Mouse (Mus musculus): Measurements from ENCODE around the gene Kcnn1. TPM values are rescaled to one million over a fixed set of nuclear protein-coding genes. Genes with fewer than 3 reads are reported as not detected.

Kcnn1 gene
- polyA plus RNA-seq, 1 experiment from 2014 or later, result 26.9 TPM

DNA sequence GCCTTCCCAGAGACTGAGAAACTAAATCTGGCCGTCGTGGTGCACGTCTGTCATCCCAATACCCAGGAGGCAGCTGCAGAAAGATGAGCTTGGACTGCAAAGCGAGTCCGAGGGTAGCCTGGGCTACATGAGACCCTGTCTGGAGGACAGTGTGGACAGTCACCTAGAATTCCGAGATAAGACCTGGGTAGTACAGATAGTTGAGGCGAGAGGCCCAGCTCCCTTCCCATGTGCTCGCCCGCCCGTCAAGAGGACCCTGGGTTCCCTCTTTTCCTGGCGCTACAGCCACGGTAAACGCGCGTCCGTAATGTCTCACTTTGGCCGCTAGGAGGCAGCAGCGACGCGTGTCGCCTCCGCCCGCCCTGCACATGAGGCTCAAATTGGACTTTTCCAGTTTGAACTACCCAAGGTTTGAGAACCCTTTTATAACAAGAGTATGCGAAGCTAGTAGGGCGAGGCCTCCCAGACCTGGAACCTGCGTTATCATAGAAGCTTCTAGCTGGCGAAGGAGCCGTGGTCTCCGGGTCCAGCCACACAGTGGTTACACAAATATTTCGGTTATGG lies 41.6 kb downstream of the Kcnn1 start:
- H3K27me3 ChIP-seq, result peaks cover 50% of the 10 kb centered on the region
- peak; percentile 43 for ATAC-seq
- WGBS, result 14% methylated on average over 30 of the region's 30 CpGs

DNA sequence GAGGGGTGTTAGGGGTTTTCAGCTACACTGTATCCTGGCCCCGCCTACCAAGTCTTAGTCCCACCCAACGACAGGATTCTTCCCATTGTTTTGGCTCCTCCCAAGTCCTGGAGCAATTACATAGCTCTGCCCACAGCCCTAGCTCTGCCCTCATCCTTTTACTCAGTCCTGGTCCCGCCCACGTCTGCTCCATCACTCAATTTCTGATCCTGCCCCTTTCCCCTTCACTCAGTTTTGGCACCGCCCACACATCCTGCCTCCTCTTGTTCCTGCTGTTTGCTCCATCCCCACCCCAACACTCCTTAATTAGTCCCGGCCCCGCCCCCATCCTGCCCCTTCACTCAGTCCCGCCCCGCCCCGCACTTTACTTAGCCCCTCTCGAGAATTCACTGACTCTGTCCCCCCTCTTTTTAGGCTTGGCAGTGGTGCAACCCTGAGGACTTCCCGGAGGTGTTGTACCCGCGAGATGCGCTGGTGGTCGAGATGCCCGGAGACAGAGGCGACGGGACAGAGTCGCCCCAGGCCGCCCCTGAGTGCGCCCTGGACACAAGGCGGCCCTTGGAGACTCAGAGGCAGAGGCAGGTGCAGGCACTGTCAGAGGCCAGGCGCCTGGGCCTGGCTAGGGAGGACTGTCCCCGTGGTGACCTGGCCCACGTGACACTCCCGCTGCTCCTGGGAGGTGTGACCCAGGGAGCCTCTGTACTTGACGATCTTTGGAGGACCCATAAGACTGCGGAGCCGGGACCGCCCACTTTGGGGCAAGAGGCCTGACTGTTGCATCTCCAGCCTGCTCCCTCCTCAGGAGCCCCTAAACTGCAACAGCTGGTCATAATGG lies 42.7 kb downstream of the Kcnn1 start:
- Histone ChIP-seq H3K4me2 (replicated peaks) (no peak overlapping the region), H3K4me3 (replicated peaks) (no peak overlapping the region), H3K27ac (no peak overlapping the region), H3K36me3 (no peaks in the 10 kb centered on the region), H3K4me1 (replicated peaks) (0 out of 2 replicates have a peak, but pooled peaks cover 6% of the 10 kb centered on the region), H3K9ac (replicated peaks) (no peak overlapping the region), H3K27me3 (peaks cover 62% of the 10 kb centered on the region), H3K9me3 (peaks cover 8% of the 10 kb centered on the region; the same call in 1 of the 2 replicates)
- peak; percentile 43 for ATAC-seq
- 4% methylated on average over 31 of the region's 31 CpGs for WGBS

More for the DNA sequence above, 41.6 kb downstream of the Kcnn1 start:
- Histone ChIP-seq H3K4me1 (replicated peaks) (0 out of 2 replicates have a peak, but pooled peaks cover 6% of the 10 kb centered on the region), H3K36me3 (no peaks in the 10 kb centered on the region), H3K4me2 (replicated peaks) (no peak overlapping the region), H3K9me3 (peaks cover 8% of the 10 kb centered on the region; the same call in 1 of the 2 replicates), H3K27ac (no peak overlapping the region), H3K4me3 (replicated peaks) (no peak overlapping the region), H3K9ac (replicated peaks) (no peak overlapping the region)

DNA sequence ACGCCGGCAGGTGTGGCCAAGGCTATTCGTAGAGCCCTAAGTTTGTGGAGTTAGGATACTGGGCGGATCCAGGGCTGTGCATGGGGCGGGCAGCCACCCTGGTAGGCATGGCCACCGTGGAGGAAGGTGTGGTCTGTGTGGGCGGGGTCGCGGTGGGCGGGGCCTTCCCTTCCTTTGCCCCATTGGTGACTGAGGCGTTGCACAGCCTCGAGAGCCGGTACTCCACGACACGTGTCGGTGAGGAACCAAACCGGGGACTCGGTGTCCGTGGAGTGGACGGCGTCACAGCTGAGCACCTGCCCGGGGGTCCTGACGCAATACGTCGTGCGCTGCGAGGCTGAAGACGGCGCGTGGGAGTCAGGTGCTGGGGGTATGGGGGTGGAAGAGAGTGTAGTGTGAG lies 46.4 kb downstream of the Kcnn1 start:
- H3K4me3 ChIP-seq (replicated peaks), result peak overlapping the region; percentile 11; the same call in 1 of the 2 replicates
- peaks cover 8% of the 10 kb centered on the region; the same call in 1 of the 2 replicates for H3K9me3 ChIP-seq
- H3K4me2 ChIP-seq (replicated peaks), result peak overlapping the region; percentile 32
- ATAC-seq, result 0 out of 2 replicates have a peak, but pooled peaks have one; percentile 28
- no peaks in the 10 kb centered on the region for H3K36me3 ChIP-seq
- 8% methylated on average over 30 of the region's 30 CpGs for WGBS
- peaks cover 63% of the 10 kb centered on the region for H3K27me3 ChIP-seq
- no peak overlapping the region for H3K27ac ChIP-seq
- no peak overlapping the region for H3K9ac ChIP-seq (replicated peaks)
- H3K4me1 ChIP-seq (replicated peaks), result 0 out of 2 replicates have a peak, but pooled peaks cover 6% of the 10 kb centered on the region

- no peak for ATAC-seq
- H3K4me2 ChIP-seq (replicated peaks), result no peak overlapping the region
- no peak overlapping the region for H3K9ac ChIP-seq (replicated peaks)
- no peak overlapping the region for H3K4me3 ChIP-seq (replicated peaks)
- H3K27ac ChIP-seq, result no peak overlapping the region
- 64% methylated on average over 4 of the region's 4 CpGs for WGBS
- 0 out of 2 replicates have a peak, but pooled peaks cover 4% of the 10 kb centered on the region for H3K4me1 ChIP-seq (replicated peaks)
- no peaks in the 10 kb centered on the region for H3K36me3 ChIP-seq
- peaks cover 30% of the 10 kb centered on the region for H3K27me3 ChIP-seq
- H3K9me3 ChIP-seq, result no peaks in the 10 kb centered on the region
Measured at GRCm38 (mm10) chr8:70812885-70813284, 50.2 kb downstream of the Kcnn1 start.

GRCm38 (mm10) chr8:70812055-70812454 lies 51.0 kb downstream of the Kcnn1 start:
- no peak overlapping the region for H3K27ac ChIP-seq
- H3K4me2 ChIP-seq (replicated peaks), result no peak overlapping the region
- no peaks in the 10 kb centered on the region for H3K36me3 ChIP-seq
- H3K27me3 ChIP-seq, result peaks cover 29% of the 10 kb centered on the region
- H3K9me3 ChIP-seq, result no peaks in the 10 kb centered on the region
- no peak overlapping the region for H3K9ac ChIP-seq (replicated peaks)
- 0 out of 2 replicates have a peak, but pooled peaks cover 4% of the 10 kb centered on the region for H3K4me1 ChIP-seq (replicated peaks)
- no peak for ATAC-seq
- WGBS, result 40% methylated on average over 4 of the region's 4 CpGs
- no peak overlapping the region for H3K4me3 ChIP-seq (replicated peaks)

DNA sequence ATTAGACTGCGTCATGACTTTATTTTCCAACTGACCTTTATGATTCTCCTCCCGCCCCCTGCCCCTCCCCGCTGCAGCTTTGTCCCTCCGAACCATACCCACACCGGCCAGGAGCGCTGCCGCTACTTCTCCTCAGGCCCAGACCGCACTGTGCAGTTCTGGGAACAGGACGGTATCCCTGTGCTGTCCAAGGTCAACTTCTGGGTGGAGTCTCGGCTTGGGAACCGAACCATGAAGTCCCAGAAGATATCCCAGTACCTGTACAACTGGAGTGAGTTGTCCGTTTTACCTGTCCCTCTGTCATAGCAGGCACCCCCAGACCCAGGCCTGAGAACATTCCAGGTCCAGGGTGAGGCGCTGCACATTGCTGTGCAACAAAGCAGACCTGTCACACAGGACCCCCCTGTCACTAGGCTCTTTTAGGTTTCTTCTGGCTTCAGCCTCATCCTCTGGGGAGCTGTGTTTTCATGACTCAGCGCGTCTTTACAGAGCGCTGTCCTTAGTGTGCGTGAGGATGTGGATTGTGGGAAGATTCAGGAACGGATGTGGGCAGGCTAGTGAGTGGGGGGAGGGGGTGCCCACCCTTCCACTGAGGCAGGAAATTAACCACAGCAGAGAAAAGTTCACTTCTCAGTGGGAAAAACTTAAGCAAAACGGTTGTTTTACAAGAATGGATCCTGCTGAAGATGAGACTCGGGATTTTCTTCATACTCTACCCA lies 51.9 kb downstream of the Kcnn1 start:
- 76% methylated on average over 20 of the region's 20 CpGs for WGBS
- Histone ChIP-seq H3K27ac (no peak overlapping the region), H3K4me3 (replicated peaks) (no peak overlapping the region), H3K9ac (replicated peaks) (no peak overlapping the region), H3K9me3 (no peaks in the 10 kb centered on the region), H3K36me3 (no peaks in the 10 kb centered on the region), H3K27me3 (peaks cover 29% of the 10 kb centered on the region), H3K4me1 (replicated peaks) (no peaks in the 10 kb centered on the region), H3K4me2 (replicated peaks) (no peak overlapping the region)
- ATAC-seq, result no peak

DNA sequence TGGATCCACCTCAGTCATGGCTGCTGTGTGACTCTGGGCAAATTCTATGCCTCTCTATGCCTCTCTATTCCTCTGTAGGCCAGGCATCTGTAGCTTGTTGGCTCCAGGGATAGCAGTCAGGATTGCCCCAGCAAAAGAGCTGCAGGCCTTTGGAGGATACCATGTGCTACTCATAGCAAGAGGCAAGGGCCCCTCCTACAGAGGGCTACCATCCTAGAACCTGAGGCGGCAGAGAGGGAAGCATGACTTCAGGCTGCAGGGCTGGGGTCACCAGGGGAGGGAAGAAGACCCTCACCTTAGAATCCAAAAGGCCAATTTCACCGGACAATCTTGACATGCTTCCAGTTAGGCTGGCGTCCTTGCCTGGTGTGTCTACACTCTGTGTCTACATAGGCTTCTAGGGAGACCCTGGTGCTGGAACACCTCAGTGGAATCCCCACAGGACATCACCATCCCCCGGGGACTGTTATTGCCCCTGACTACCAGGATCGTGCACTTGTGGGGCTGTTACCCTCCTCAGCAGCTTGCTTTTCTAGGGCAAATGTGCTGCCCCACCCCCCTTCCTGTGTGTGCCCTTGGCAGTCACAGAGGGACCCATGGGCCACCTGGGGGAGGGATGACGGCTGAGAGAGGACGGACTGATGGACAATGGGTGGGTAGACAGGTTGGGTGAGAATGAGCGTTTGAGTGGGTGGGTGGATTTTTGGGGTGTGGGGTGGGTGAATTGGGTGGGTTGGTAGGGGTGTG lies 53.9 kb downstream of the Kcnn1 start:
- ATAC-seq, result no peak
- H3K4me2 ChIP-seq (replicated peaks), result no peak overlapping the region
- H3K27ac ChIP-seq, result no peak overlapping the region
- no peak overlapping the region for H3K4me3 ChIP-seq (replicated peaks)
- H3K36me3 ChIP-seq, result no peaks in the 10 kb centered on the region
- 86% methylated on average over 8 of the region's 8 CpGs for WGBS
- no peak overlapping the region for H3K9ac ChIP-seq (replicated peaks)
- H3K4me1 ChIP-seq (replicated peaks), result peaks cover 8% of the 10 kb centered on the region
- no peaks in the 10 kb centered on the region for H3K9me3 ChIP-seq
- peaks cover 34% of the 10 kb centered on the region for H3K27me3 ChIP-seq

DNA sequence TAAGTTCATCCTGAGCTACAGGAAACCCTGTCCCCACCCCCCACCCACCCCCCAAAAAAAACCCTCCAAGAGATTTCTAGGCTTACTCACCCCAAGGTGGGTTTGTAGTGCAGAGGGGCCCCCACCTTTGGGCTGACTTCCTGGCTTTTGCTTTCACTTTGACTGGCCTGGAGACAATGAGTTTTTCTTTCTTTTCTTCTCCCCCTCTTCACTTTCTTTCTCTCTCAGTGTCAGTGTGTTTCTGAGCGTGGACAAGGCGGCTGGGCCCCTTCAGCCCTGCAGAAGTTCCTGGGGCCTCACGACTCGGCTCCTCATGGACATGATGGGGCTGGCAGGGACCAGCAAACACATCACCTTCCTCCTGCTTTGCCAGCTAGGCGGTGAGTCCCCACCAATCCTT lies 54.8 kb downstream of the Kcnn1 start, which contains the start of gene Il12rb1:
Gene Il12rb1, plus strand, starts transcription at position 211 of the 400 bp plus-strand sequence.
- Histone ChIP-seq H3K4me2 (replicated peaks) (no peak within 1 kb of the TSS), H3K36me3 (no peaks in the 10 kb centered on the region), H3K27me3 (peaks cover 41% of the 10 kb centered on the region), H3K4me3 (replicated peaks) (no peak within 1 kb of the TSS), H3K9me3 (no peaks in the 10 kb centered on the region), H3K27ac (no peak within 1 kb of the TSS), H3K4me1 (replicated peaks) (peaks cover 14% of the 10 kb centered on the region), H3K9ac (replicated peaks) (no peak within 1 kb of the TSS)
- WGBS, result 59% methylated on average over 5 of the region's 5 CpGs
- no peak for ATAC-seq

DNA sequence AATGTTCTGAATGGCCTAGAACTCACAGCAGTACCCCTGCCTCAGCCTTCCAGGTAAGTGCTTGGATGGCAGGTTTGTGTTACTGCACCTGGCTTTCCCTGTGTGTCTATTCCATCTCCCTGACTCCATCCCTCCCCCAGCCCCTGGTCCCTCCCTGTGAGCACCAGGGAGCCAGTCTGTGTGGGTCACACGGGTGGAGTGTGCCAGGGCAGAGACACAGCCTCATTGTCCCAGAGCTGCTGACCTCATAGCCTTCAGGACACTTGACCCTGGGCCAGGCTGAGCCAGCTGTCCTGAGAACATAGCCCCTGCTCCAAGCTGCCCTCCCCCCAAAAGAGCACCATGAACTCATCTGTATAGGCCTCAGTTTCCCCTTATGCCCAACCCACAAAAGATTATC lies 55.8 kb downstream of the Kcnn1 start:
- H3K27me3 ChIP-seq, result peaks cover 49% of the 10 kb centered on the region

DNA sequence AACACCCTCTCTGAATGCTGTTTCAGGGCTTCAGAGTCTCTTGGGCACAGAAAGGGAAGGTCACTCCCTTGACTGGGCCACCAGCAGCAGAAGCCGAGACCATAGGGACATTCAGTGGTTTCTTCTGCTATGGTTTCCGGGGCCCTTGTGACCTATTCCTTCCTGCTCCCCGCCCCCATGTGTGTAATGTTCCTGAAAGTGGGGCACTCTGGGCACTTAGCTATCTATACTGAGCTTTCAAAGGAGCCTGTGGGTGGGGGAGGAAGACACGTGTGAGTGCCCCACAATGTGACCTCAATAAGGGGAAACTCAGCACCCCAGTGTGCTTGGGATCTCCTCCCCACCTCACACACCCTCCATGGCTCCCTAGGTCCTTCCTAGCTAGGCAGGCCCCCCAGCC lies 56.5 kb downstream of the Kcnn1 start:
- WGBS, result 86% methylated on average over 4 of the region's 4 CpGs
- ATAC-seq, result no peak
- Histone ChIP-seq H3K27me3 (peaks cover 52% of the 10 kb centered on the region), H3K4me2 (replicated peaks) (no peak overlapping the region), H3K27ac (no peak overlapping the region), H3K9ac (replicated peaks) (no peak overlapping the region), H3K4me3 (replicated peaks) (no peak overlapping the region), H3K4me1 (replicated peaks) (peaks cover 14% of the 10 kb centered on the region), H3K9me3 (no peaks in the 10 kb centered on the region), H3K36me3 (no peaks in the 10 kb centered on the region)

More for the DNA sequence above, 55.8 kb downstream of the Kcnn1 start:
- H3K9me3 ChIP-seq, result no peaks in the 10 kb centered on the region
- H3K9ac ChIP-seq (replicated peaks), result no peak overlapping the region
- H3K4me1 ChIP-seq (replicated peaks), result peaks cover 14% of the 10 kb centered on the region
- ATAC-seq, result no peak
- no peak overlapping the region for H3K27ac ChIP-seq
- no peak overlapping the region for H3K4me3 ChIP-seq (replicated peaks)
- no peak overlapping the region for H3K4me2 ChIP-seq (replicated peaks)
- 61% methylated on average over 1 of the region's 1 CpGs for WGBS
- no peaks in the 10 kb centered on the region for H3K36me3 ChIP-seq

DNA sequence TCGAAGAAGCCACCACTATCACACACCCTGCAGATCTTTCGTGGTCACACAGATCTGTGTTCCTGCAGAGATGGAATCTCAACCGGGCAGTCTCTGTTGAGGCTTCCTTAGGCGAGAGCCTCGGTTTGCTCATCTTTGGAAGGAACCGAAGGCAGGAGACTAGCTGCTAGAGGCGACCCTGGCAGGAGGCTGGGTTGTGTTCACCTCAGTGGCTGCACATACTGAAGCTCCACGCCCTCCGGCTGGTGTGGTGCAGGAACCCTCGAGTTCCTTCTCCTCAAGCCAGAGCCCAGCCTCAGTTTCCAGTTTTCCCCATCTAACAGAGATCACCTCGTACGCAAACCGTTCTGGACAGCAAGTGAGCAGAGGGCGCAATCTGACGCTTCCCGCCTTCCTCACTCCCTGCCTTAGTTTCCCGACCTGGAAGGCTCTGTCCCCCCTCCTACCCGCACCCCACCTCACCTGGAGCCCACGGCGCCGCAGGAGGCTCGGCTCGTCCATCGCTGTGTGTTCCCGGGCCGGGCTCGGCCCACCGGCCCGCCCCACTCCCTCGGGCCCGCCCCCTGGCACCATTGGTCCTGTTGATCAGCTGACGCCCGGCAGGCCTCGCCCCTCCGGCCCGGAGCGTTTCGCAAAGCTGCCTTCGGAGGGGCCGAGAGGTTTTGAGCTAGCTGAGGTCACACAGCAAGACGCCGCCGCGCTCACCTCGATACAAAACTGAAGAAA lies 58.4 kb downstream of the Kcnn1 start, which contains the start of gene Mast3:
Gene Mast3, minus strand, starts transcription at position 574 of the 726 bp plus-strand sequence.
- Histone ChIP-seq H3K4me2 (replicated peaks) (peak within 1 kb of the TSS; percentile 73), H3K9me3 (no peaks in the 10 kb centered on the region), H3K27me3 (peaks cover 66% of the 10 kb centered on the region), H3K36me3 (no peaks in the 10 kb centered on the region), H3K27ac (no peak within 1 kb of the TSS), H3K9ac (replicated peaks) (peak within 1 kb of the TSS; percentile 63), H3K4me3 (replicated peaks) (peak within 1 kb of the TSS; percentile 49), H3K4me1 (replicated peaks) (peaks cover 19% of the 10 kb centered on the region)
- peak; percentile 89 for ATAC-seq
- WGBS, result under 1% methylated on average over 45 of the region's 45 CpGs
